Mouse (Mus musculus) brain, embryonic 14.5 days (tissue): ENCODE measurements at regions not wholly inside any gene's neighbourhood (a gene's known extent, or its start where the extent isn't known, plus 50 kb on each side); places are given as distances from the start of the nearest gene placed in this dataset.

Source experiments
- DNase-seq: peaks from one replicate; pipeline ENCODE4 v3.0.0-alpha.2; 2011; ENCODE audit warnings: low read depth
- CTCF ChIP-seq: fragments of 200-500 bp; IDR thresholded peaks from 2 replicates; pipeline ENCODE4 v1.5.1; 2012; ENCODE audit warnings: inconsistent platforms, mild to moderate bottlenecking, moderate library complexity, borderline replicate concordance; ENCODE audit not compliant: insufficient read depth, insufficient read length; ENCODE audit errors: extremely low read depth
- POLR2A ChIP-seq: fragments of 200-500 bp; IDR thresholded peaks from 2 replicates; pipeline ENCODE4 v1.6.1; 2012; ENCODE audit warnings: mild to moderate bottlenecking, inconsistent platforms, borderline replicate concordance; ENCODE audit not compliant: poor library complexity, insufficient read depth, insufficient read length, severe bottlenecking; ENCODE audit errors: extremely low read depth

- DNase-seq: peak; percentile 60
Observed at GRCm38 (mm10) chr11:25233360-25233890, 977.1 kb downstream of the 5730522E02Rik start.

More at GRCm38 (mm10) chr11:25233360-25233890, 977.1 kb downstream of the 5730522E02Rik start:
- TF ChIP-seq CTCF (no peak), POLR2A (no peak)
